Mouse (Mus musculus) megakaryocyte, embryonic 14.5 days (primary cell): ENCODE measurements around the gene Wasf2.

ENCODE experiments used
- FLI1 ChIP-seq: IDR thresholded peaks from 2 replicates; pipeline ENCODE4 v1.6.1; 2012; ENCODE audit warnings: low read length, inconsistent platforms, mixed read lengths
- GATA1 ChIP-seq: IDR thresholded peaks from 3 replicates; pipeline ENCODE4 v1.6.1; 2012; ENCODE audit warnings: mixed read lengths, low read length, inconsistent platforms, borderline replicate concordance

DNA sequence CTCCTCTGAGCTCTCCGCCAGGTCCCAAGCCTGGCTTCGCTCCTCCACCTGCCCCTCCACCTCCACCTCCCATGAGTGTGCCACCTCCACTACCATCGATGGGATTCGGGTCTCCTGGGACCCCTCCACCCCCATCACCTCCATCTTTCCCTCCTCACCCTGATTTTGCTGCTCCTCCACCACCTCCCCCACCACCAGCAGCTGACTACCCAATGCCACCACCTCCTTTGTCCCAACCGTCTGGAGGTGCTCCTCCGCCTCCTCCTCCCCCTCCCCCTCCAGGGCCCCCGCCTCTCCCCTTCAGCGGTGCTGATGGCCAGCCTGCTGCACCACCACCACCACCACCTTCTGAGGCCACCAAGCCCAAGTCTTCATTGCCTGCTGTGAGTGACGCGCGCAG, 64.2 kb downstream of the Wasf2 start:
- TF ChIP-seq GATA1 (no peak), FLI1 (no peak)
